Mouse (Mus musculus) bone marrow, adult 2 months (tissue): ENCODE results near the gene Fli1. TPM values are rescaled to one million over a fixed set of nuclear protein-coding genes. Genes with fewer than 3 reads are reported as not detected.

ENCODE experiments used
- H3K27ac ChIP-seq: fragments of 200-500 bp; 2 replicates; pipeline ENCODE4 v1.5.1; 2012; ENCODE audit warnings: low read depth, mild to moderate bottlenecking, control low read depth, inconsistent platforms, low read length; ENCODE audit not compliant: control insufficient read depth, poor library complexity, insufficient read depth
- H3K4me1 ChIP-seq: fragments of 200-500 bp; 2 replicates; pipeline ENCODE4 v1.6.1; 2011; ENCODE audit warnings: low read length; ENCODE audit not compliant: control insufficient read depth, insufficient read depth
- H3K4me3 ChIP-seq: fragments of 200-500 bp; replicated peaks from 2 replicates; pipeline ENCODE3; 2011; ENCODE audit warnings: mild to moderate bottlenecking, low read depth, low read length, control low read depth; ENCODE audit not compliant: control insufficient read depth
- CTCF ChIP-seq: fragments of 200-500 bp; IDR thresholded peaks from 2 replicates; pipeline ENCODE4 v1.5.1; 2011; ENCODE audit warnings: low read length, control low read depth; ENCODE audit not compliant: control insufficient read depth, insufficient read depth
- POLR2A ChIP-seq: fragments of 200-500 bp; IDR thresholded peaks from 2 replicates; pipeline ENCODE4 v1.6.1; 2011; ENCODE audit warnings: low read depth, mild to moderate bottlenecking, control low read depth, low read length, borderline replicate concordance; ENCODE audit not compliant: control insufficient read depth
- WGBS: fragments of 180-500 bp; shearing (Covaris S2); methylation state at CpG from one replicate; pipeline ENCODE4 v1.1.7; 2018; 5-methylcytosine and 5-hydroxymethylcytosine counted together
- polyA plus RNA-seq: library from polyadenylated mRNA; stranded (reverse); fragments of >200 nt; gene quantifications from 2 replicates; pipeline ENCODE4 v1.2.4, GENCODE M21; 2011; ENCODE audit warnings: low replicate concordance; ENCODE audit not compliant: missing spikeins, insufficient read depth, insufficient read length

The Fli1 gene
- polyA plus RNA-seq, 1 experiment, result 33.9 TPM

GRCm38 (mm10) chr9:32500063-32500462 is 42.6 kb downstream of the Fli1 start:
- 3% methylated on average over 5 of the region's 5 CpGs for whole genome bisulfite sequencing
- Histone ChIP-seq H3K27ac (peak overlapping the region; percentile 17; the same call in 1 of the 2 replicates), H3K4me1 (peaks cover 18% of the 10 kb centered on the region), H3K4me3 (no peak overlapping the region)
- TF ChIP-seq POLR2A, result no peak
- TF ChIP-seq CTCF, result no peak

- no peak overlapping the region for H3K4me3 ChIP-seq
- H3K4me1 ChIP-seq, result peaks cover 18% of the 10 kb centered on the region
- 24% methylated on average over 6 of the region's 6 CpGs for WGBS
- H3K27ac ChIP-seq, result peak overlapping the region; percentile 16; the same call in 1 of the 2 replicates
- TF ChIP-seq POLR2A (no peak), CTCF (no peak)
Measured at GRCm38 (mm10) chr9:32499469-32499868, 43.2 kb downstream of the Fli1 start.

- H3K4me3 ChIP-seq, result peak overlapping the region; percentile 13
- H3K4me1 ChIP-seq, result peaks cover 4% of the 10 kb centered on the region; the same call in 1 of the 2 replicates
- TF ChIP-seq CTCF (no peak), POLR2A (no peak)
- WGBS, result 52% methylated on average over 7 of the region's 7 CpGs
- H3K27ac ChIP-seq, result peak overlapping the region; percentile 51; the same call in 1 of the 2 replicates
Measured at GRCm38 (mm10) chr9:32495643-32495997, 47.0 kb downstream of the Fli1 start.

GRCm38 (mm10) chr9:32494891-32495642 is 47.6 kb downstream of the Fli1 start:
- TF ChIP-seq POLR2A, result no peak
- TF ChIP-seq CTCF, result no peak
- Histone ChIP-seq H3K4me3 (peak overlapping the region; percentile 13), H3K4me1 (peaks cover 4% of the 10 kb centered on the region; the same call in 1 of the 2 replicates), H3K27ac (peak overlapping the region; percentile 51; the same call in 1 of the 2 replicates)
- WGBS, result 61% methylated on average over 8 of the region's 8 CpGs

- peaks cover 3% of the 10 kb centered on the region; the same call in 1 of the 2 replicates for H3K4me1 ChIP-seq
Measured at GRCm38 (mm10) chr9:32493588-32494423, 48.9 kb downstream of the Fli1 start.

GRCm38 (mm10) chr9:32492753-32493152 is 49.9 kb downstream of the Fli1 start:
- H3K4me1 ChIP-seq, result peaks cover 3% of the 10 kb centered on the region; the same call in 1 of the 2 replicates

More at GRCm38 (mm10) chr9:32493588-32494423, 48.9 kb downstream of the Fli1 start:
- WGBS, result 87% methylated on average over 4 of the region's 4 CpGs
- H3K4me3 ChIP-seq, result no peak overlapping the region
- H3K27ac ChIP-seq, result no peak overlapping the region
- TF ChIP-seq CTCF, result no peak
- TF ChIP-seq POLR2A, result no peak

GRCm38 (mm10) chr9:32491484-32491883 is 51.2 kb downstream of the Fli1 start:
- Histone ChIP-seq H3K27ac (no peak overlapping the region), H3K4me1 (peaks cover 3% of the 10 kb centered on the region; the same call in 1 of the 2 replicates), H3K4me3 (no peak overlapping the region)
- WGBS, result 88% methylated on average over 2 of the region's 2 CpGs
- TF ChIP-seq POLR2A (no peak), CTCF (no peak)

More at GRCm38 (mm10) chr9:32492753-32493152, 49.9 kb downstream of the Fli1 start:
- TF ChIP-seq CTCF, result no peak
- no peak for TF ChIP-seq POLR2A
- no peak overlapping the region for H3K4me3 ChIP-seq
- H3K27ac ChIP-seq, result no peak overlapping the region
- 72% methylated on average over 2 of the region's 2 CpGs for WGBS
